Mouse (Mus musculus): Measurements from ENCODE around the gene Dpyd. TPM values are rescaled to one million over a fixed set of nuclear protein-coding genes. Genes with fewer than 3 reads are reported as not detected.

The Dpyd gene
- total and polyA plus RNA-seq, 2 experiments from 2014 or later = 3.5 to 5.9 TPM

DNA sequence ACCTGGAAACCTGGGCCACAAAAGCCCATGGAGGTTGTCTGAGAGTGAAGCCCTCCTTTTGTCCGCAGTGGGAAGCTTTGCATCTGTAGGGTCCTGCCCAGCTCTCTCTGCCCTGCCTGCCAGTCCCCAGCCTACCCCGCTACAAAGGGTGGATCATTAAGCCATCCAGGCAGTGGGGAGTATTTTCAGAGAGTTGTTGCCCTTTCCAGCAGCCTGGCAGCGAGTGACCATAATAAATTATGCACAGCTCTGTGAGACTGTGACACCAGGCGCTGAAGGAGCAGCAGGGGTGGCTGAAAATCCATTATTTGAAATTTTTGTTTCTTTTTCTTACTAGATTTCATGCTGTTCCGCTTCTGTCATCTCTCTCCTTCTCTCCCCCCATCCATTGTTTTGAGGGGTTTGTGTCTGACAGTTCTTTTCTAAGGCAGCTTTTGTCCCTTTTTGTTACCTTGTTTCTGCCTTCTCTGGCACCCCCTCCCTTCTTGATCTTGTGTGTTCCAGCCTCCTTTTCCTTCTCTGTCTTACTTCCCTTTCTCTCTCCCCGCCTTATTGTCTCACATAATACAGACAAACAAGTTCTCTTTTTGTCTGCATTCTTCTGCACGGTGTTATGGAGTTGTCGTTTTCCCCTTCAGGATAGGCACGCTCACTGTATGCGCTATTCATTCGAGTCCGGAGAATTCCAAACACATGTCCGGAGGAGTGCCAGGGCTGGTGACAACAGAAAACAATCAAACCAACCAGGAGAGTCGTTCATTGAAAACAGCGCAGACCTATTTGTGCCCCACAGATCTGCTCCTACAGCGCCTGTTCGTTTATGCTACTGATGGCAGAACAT lies 592.9 kb downstream of the Dpyd start:
- WGBS = 5% methylated on average over 17 of the region's 17 CpGs
- peak overlapping the region; percentile 53 for H3K4me2 ChIP-seq (ENCODE audit: low read depth, low read length, poor library complexity, severe bottlenecking)
- no peaks in the 10 kb centered on the region for H3K27me3 ChIP-seq (ENCODE audit: insufficient read depth, low read length)
- TF ChIP-seq CTCF (IDR thresholded peaks at IDR 0.05) = no peak
- peak overlapping the region; percentile 27 for H3K4me3 ChIP-seq (ENCODE audit: low read depth, low read length)
- no peaks in the 10 kb centered on the region; the same call in 1 of the 2 replicates for H3K4me1 ChIP-seq (ENCODE audit: insufficient read depth, low read length)
- H3K9ac ChIP-seq (replicated peaks; ENCODE audit: low read length, poor library complexity, severe bottlenecking) = peak overlapping the region; percentile 45; the same call in 1 of the 2 replicates
- no peak overlapping the region for H3K27ac ChIP-seq (ENCODE audit: low read depth, low read length)
- DNase-seq (ENCODE audit: low spot score) (peak; percentile 58), ATAC-seq (ENCODE audit: low FRiP score) (peak; percentile 44; the same call in 1 of the 2 replicates)
- H3K9me3 ChIP-seq (ENCODE audit: low read length) = no peaks in the 10 kb centered on the region
- H3K36me3 ChIP-seq (ENCODE audit: insufficient read depth, low read length) = no peaks in the 10 kb centered on the region

DNA sequence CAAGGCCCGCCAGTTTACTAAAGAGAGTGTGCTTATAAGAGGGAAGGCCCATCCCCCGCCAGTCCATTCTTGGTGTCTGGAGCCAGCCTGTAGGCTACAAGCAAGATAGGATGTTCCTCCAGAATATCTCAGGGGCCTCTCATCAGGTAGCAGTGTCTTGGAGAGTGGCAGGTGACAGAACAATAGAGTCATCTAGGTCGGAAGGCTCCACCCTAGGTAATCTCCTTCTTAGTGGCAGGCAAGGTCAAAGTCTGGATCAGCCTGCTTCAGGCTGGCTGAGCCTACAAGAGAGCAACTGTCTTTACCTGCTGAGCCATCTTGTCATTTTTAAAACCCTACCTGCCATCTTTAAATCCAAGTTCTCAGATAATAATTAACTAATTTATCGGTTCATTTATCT lies 596.7 kb downstream of the Dpyd start:
- WGBS = 83% methylated on average over 4 of the region's 4 CpGs

GRCm38 (mm10) chr3:119165691-119166090 lies 603.8 kb downstream of the Dpyd start:
- H3K4me3 ChIP-seq (ENCODE audit: low read depth, low read length) = no peak overlapping the region
- H3K9me3 ChIP-seq (ENCODE audit: low read length) = no peaks in the 10 kb centered on the region
- H3K4me2 ChIP-seq (ENCODE audit: low read depth, low read length, poor library complexity, severe bottlenecking) = no peak overlapping the region
- H3K27me3 ChIP-seq (ENCODE audit: insufficient read depth, low read length) = 0 out of 2 replicates have a peak, but pooled peaks cover 3% of the 10 kb centered on the region
- no peak overlapping the region for H3K27ac ChIP-seq (ENCODE audit: low read depth, low read length)
- H3K36me3 ChIP-seq (ENCODE audit: insufficient read depth, low read length) = no peaks in the 10 kb centered on the region
- DNase-seq (ENCODE audit: low spot score) (no peak), ATAC-seq (ENCODE audit: low FRiP score) (no peak)
- H3K9ac ChIP-seq (replicated peaks; ENCODE audit: low read length, poor library complexity, severe bottlenecking) = no peak overlapping the region
- H3K4me1 ChIP-seq (ENCODE audit: insufficient read depth, low read length) = no peaks in the 10 kb centered on the region
- WGBS = 39% methylated on average over 6 of the region's 6 CpGs
- no peak for TF ChIP-seq CTCF (IDR thresholded peaks at IDR 0.05)

More for the DNA sequence above, 596.7 kb downstream of the Dpyd start:
- DNase-seq (ENCODE audit: low spot score) (no peak), ATAC-seq (ENCODE audit: low FRiP score) (no peak)
- TF ChIP-seq CTCF (IDR thresholded peaks at IDR 0.05) = no peak
- Histone ChIP-seq H3K4me2 (ENCODE audit: low read depth, low read length, poor library complexity, severe bottlenecking) (no peak overlapping the region), H3K27me3 (ENCODE audit: insufficient read depth, low read length) (0 out of 2 replicates have a peak, but pooled peaks cover 3% of the 10 kb centered on the region), H3K9me3 (ENCODE audit: low read length) (no peaks in the 10 kb centered on the region), H3K4me3 (ENCODE audit: low read depth, low read length) (no peak overlapping the region), H3K36me3 (ENCODE audit: insufficient read depth, low read length) (no peaks in the 10 kb centered on the region), H3K9ac (replicated peaks; ENCODE audit: low read length, poor library complexity, severe bottlenecking) (no peak overlapping the region), H3K4me1 (ENCODE audit: insufficient read depth, low read length) (no peaks in the 10 kb centered on the region; the same call in 1 of the 2 replicates), H3K27ac (ENCODE audit: low read depth, low read length) (no peak overlapping the region)

GRCm38 (mm10) chr3:119168166-119168565 lies 606.2 kb downstream of the Dpyd start:
- ATAC-seq (ENCODE audit: low FRiP score) (no peak), DNase-seq (ENCODE audit: low spot score) (no peak)
- H3K27me3 ChIP-seq (ENCODE audit: insufficient read depth, low read length) = no peaks in the 10 kb centered on the region
- no peak for TF ChIP-seq CTCF (IDR thresholded peaks at IDR 0.05)
- no peaks in the 10 kb centered on the region for H3K4me1 ChIP-seq (ENCODE audit: insufficient read depth, low read length)
- H3K36me3 ChIP-seq (ENCODE audit: insufficient read depth, low read length) = no peaks in the 10 kb centered on the region
- H3K4me2 ChIP-seq (ENCODE audit: low read depth, low read length, poor library complexity, severe bottlenecking) = no peak overlapping the region
- no peak overlapping the region for H3K27ac ChIP-seq (ENCODE audit: low read depth, low read length)
- no peak overlapping the region for H3K9ac ChIP-seq (replicated peaks; ENCODE audit: low read length, poor library complexity, severe bottlenecking)
- 63% methylated on average over 2 of the region's 2 CpGs for WGBS
- no peaks in the 10 kb centered on the region for H3K9me3 ChIP-seq (ENCODE audit: low read length)
- H3K4me3 ChIP-seq (ENCODE audit: low read depth, low read length) = no peak overlapping the region

GRCm38 (mm10) chr3:119168661-119169060 lies 606.7 kb downstream of the Dpyd start:
- no peak overlapping the region for H3K4me2 ChIP-seq (ENCODE audit: low read depth, low read length, poor library complexity, severe bottlenecking)
- no peak for TF ChIP-seq CTCF (IDR thresholded peaks at IDR 0.05)
- no peak overlapping the region for H3K9ac ChIP-seq (replicated peaks; ENCODE audit: low read length, poor library complexity, severe bottlenecking)
- ATAC-seq (ENCODE audit: low FRiP score) (no peak), DNase-seq (ENCODE audit: low spot score) (no peak)
- no peaks in the 10 kb centered on the region for H3K36me3 ChIP-seq (ENCODE audit: insufficient read depth, low read length)
- no peaks in the 10 kb centered on the region for H3K9me3 ChIP-seq (ENCODE audit: low read length)
- H3K27ac ChIP-seq (ENCODE audit: low read depth, low read length) = no peak overlapping the region
- 71% methylated on average over 1 of the region's 1 CpGs for WGBS
- no peaks in the 10 kb centered on the region for H3K27me3 ChIP-seq (ENCODE audit: insufficient read depth, low read length)
- no peak overlapping the region for H3K4me3 ChIP-seq (ENCODE audit: low read depth, low read length)
- H3K4me1 ChIP-seq (ENCODE audit: insufficient read depth, low read length) = no peaks in the 10 kb centered on the region

DNA sequence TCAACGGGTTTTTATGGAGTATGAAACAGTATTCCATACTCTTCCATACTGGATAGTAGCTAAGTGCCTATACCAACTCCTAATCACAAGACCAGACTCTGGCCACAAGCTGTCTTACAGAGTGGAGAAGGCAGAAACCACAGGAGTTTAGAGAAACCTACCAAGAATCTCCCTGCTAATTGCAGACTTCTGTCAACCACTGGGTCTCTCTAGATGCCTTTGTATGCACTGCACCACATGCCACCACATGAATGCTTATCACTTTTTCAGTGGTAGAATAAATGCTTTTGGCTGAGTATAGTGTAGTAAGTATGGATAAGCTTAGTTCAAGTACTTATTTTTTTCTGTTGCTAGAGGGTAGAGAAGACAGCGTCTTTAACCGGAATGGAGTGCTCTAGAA lies 621.3 kb downstream of the Dpyd start:
- no peak overlapping the region for H3K4me3 ChIP-seq (ENCODE audit: low read depth, low read length)
- H3K27me3 ChIP-seq (ENCODE audit: insufficient read depth, low read length) = no peaks in the 10 kb centered on the region
- TF ChIP-seq CTCF (IDR thresholded peaks at IDR 0.05) = no peak
- DNase-seq (ENCODE audit: low spot score) (no peak), ATAC-seq (ENCODE audit: low FRiP score) (no peak)
- H3K4me1 ChIP-seq (ENCODE audit: insufficient read depth, low read length) = no peaks in the 10 kb centered on the region
- no peaks in the 10 kb centered on the region for H3K36me3 ChIP-seq (ENCODE audit: insufficient read depth, low read length)
- no peak overlapping the region for H3K27ac ChIP-seq (ENCODE audit: low read depth, low read length)
- H3K9ac ChIP-seq (replicated peaks; ENCODE audit: low read length, poor library complexity, severe bottlenecking) = no peak overlapping the region
- no peak overlapping the region for H3K4me2 ChIP-seq (ENCODE audit: low read depth, low read length, poor library complexity, severe bottlenecking)
- no peaks in the 10 kb centered on the region for H3K9me3 ChIP-seq (ENCODE audit: low read length)
- 93% methylated on average over 3 of the region's 3 CpGs for WGBS

Data from midbrain, postnatal 0 days (tissue).